Mouse (Mus musculus) CD4-positive, CD25-positive, alpha-beta regulatory T cell (primary cell): ENCODE measurements around the gene Ndufb4. TPM values are rescaled to one million over a fixed set of nuclear protein-coding genes. Genes with fewer than 3 reads are reported as not detected.

Source experiments
- polyA plus RNA-seq: library from polyadenylated mRNA; unstranded; fragments of 100-300 nt; shearing (Covaris generic); gene quantifications from one replicate; pipeline ENCODE4 v1.2.1, GENCODE M21; 2017

Ndufb4 gene
- polyA plus RNA-seq: 66.8 TPM

DNA sequence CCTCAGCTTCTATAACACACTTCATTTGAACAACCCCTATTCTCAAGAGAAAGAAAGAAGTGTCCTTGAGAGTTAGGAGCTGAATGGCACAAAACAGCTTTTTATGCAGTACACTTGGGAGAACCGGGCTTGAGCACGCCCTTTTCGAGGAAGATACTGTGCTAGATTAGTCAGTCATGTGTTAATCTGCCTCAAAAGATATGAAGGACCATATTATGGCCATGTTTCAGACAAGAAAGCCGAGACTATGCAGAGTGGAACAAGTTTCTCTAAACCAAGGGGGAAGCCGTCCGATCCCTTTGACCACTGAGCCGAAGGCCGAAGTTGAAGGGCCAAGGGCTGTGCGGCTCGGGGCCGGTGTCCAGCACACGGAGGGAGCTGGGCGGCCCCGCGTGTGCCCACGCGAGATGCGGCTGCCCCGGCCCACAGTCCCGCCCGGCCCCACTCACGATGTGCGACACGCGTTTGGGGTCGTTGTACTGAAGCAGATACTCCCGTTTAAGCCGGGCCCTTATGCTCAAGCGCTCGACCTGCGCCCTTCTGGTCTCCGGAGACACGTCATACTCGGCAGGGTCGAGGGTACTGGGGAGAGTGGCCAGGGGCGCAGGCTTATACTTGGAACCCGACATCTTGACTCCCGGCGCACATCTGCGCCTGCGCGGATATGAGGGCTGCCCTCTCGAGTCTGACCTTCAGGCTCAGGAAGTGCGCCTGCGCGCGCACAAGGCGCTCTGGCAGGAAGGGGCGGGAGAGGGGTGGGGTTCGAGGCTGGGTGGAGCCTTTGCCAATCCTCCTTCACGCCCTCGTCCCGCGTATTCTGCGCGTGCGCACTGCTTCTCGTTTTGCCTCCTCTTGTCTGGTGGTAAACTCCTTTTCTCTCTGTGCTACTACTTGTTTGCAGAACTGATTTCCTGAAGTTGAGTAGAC is at the start of gene Ndufb4:
Ndufb4 (minus strand) TSS at position 723 of the 927 bp plus-strand sequence.

Other genes with a start within 250 kb of the Ndufb4 start
- gene Gtf2e1, start 114.7 kb downstream of the Ndufb4 start, polyA plus RNA-seq: 23.7 TPM
- 17.7 TPM for gene Rabl3, start 114.6 kb downstream of the Ndufb4 start, polyA plus RNA-seq
- 0.61 TPM for gene Hgd, start 74.3 kb downstream of the Ndufb4 start, polyA plus RNA-seq
- 0.06 TPM for gene Fstl1, start 122.4 kb upstream of the Ndufb4 start, polyA plus RNA-seq
- not detected for gene Gm36028, start 206.7 kb upstream of the Ndufb4 start, polyA plus RNA-seq
- 22.7 TPM for gene Lrrc58, start 213.9 kb upstream of the Ndufb4 start, polyA plus RNA-seq